Mouse (Mus musculus) layer of hippocampus, adult 9-11 months (tissue): ENCODE results near the gene Chst15.

ENCODE experiments used
- DNase-seq: peaks from one replicate; pipeline ENCODE4 v3.0.0; 2022

The Chst15 gene

GRCm38 (mm10) chr7:132260632-132261031 is 56.4 kb downstream of the Chst15 start:
- no peak for DNase-seq

- DNase-seq: no peak
Observed at GRCm38 (mm10) chr7:132258817-132259216, 58.2 kb downstream of the Chst15 start.

- DNase-seq: no peak
Observed at GRCm38 (mm10) chr7:132258216-132258615, 58.8 kb downstream of the Chst15 start.

- peak; percentile 88 for DNase-seq
Observed at GRCm38 (mm10) chr7:132253513-132253912, 63.5 kb downstream of the Chst15 start.

- DNase-seq: no peak
Observed at GRCm38 (mm10) chr7:132253078-132253477, 64.0 kb downstream of the Chst15 start.

- no peak for DNase-seq
Observed at GRCm38 (mm10) chr7:132249563-132250119, 67.4 kb downstream of the Chst15 start.

- DNase-seq: no peak
Observed at GRCm38 (mm10) chr7:132247567-132247966, 69.5 kb downstream of the Chst15 start.

- DNase-seq: no peak
Observed at GRCm38 (mm10) chr7:132247091-132247490, 69.9 kb downstream of the Chst15 start.

GRCm38 (mm10) chr7:132245730-132246129 is 71.3 kb downstream of the Chst15 start:
- no peak for DNase-seq

- no peak for DNase-seq
Observed at GRCm38 (mm10) chr7:132244637-132245036, 72.4 kb downstream of the Chst15 start.

GRCm38 (mm10) chr7:132243225-132243624 is 73.8 kb downstream of the Chst15 start:
- DNase-seq: no peak

- DNase-seq: peak; percentile 70
Observed at GRCm38 (mm10) chr7:132242617-132243141, 74.3 kb downstream of the Chst15 start.

GRCm38 (mm10) chr7:132238921-132239320 is 78.1 kb downstream of the Chst15 start:
- no peak for DNase-seq

- DNase-seq: no peak
Observed at GRCm38 (mm10) chr7:132237191-132237590, 79.8 kb downstream of the Chst15 start.

GRCm38 (mm10) chr7:132236789-132237188 is 80.2 kb downstream of the Chst15 start:
- no peak for DNase-seq

- no peak for DNase-seq
Observed at GRCm38 (mm10) chr7:132234250-132234649, 82.8 kb downstream of the Chst15 start.

- DNase-seq: no peak
Observed at GRCm38 (mm10) chr7:132233732-132234131, 83.3 kb downstream of the Chst15 start.

- DNase-seq: no peak
Observed at GRCm38 (mm10) chr7:132232937-132233336, 84.1 kb downstream of the Chst15 start.

GRCm38 (mm10) chr7:132231476-132231875 is 85.6 kb downstream of the Chst15 start:
- no peak for DNase-seq

- DNase-seq: no peak
Observed at GRCm38 (mm10) chr7:132230961-132231360, 86.1 kb downstream of the Chst15 start.

- no peak for DNase-seq
Observed at GRCm38 (mm10) chr7:132227075-132227640, 89.9 kb downstream of the Chst15 start.

- peak; percentile 81 for DNase-seq
Observed at GRCm38 (mm10) chr7:132226379-132227074, 90.5 kb downstream of the Chst15 start.

- DNase-seq: no peak
Observed at GRCm38 (mm10) chr7:132223452-132224141, 93.4 kb downstream of the Chst15 start.

GRCm38 (mm10) chr7:132214031-132214430 is 103.0 kb downstream of the Chst15 start:
- no peak for DNase-seq
